Mouse (Mus musculus): ENCODE data around the gene Npvf. TPM values are rescaled to one million over a fixed set of nuclear protein-coding genes. Genes with fewer than 3 reads are reported as not detected.

Gene Npvf
- total and polyA plus RNA-seq, 3 experiments = not detected

- Histone ChIP-seq H3K4me3 (replicated peaks in 1 of 3; ENCODE audit: low read depth in 2 of 3, low read length in 2 of 3, poor library complexity in 1 of 3) (no peak overlapping the region), H3K36me3 (replicated peaks in 1 of 2; ENCODE audit: control insufficient read depth in 1 of 2, insufficient read depth in 1 of 2, low read length in 1 of 2) (no peaks in the 10 kb centered on the region), H3K9me3 (replicated peaks; ENCODE audit: low read length) (no peaks in the 10 kb centered on the region), H3K4me1 (ENCODE audit: control insufficient read depth in 1 of 2, insufficient read depth in 2 of 2) (peaks cover 0 to 12% of the 10 kb centered on the region in 2 experiments; a peak in 2 of 4 replicates), H3K4me2 (ENCODE audit: insufficient read depth, low read depth, poor library complexity, severe bottlenecking) (no peak overlapping the region), H3K27me3 (replicated peaks) (no peaks in the 10 kb centered on the region), H3K79me2 (replicated peaks; ENCODE audit: control insufficient read depth, extremely low read depth, insufficient read depth, poor library complexity, severe bottlenecking) (no peaks in the 10 kb centered on the region), H3K27ac (ENCODE audit: insufficient read depth, low read depth) (no peak overlapping the region; the same call in 1 of the 2 replicates), H3K9ac (ENCODE audit: insufficient read depth, low read depth) (no peak overlapping the region)
- in situ Hi-C loops (cut with MboI; ENCODE audit: low pct_ligation_motif_present, low pct_unique_long_range_greater_than_20kb, low sequenced_read_pairs) (no loop called here), dilution Hi-C loops (cut with MboI; ENCODE audit: extremely low pct_ligation_motif_present, extremely low pct_unique_long_range_greater_than_20kb, low sequenced_read_pairs) (no loop called here)
- no peak for TF ChIP-seq RAD21 (IDR thresholded peaks at IDR 0.05; ENCODE audit: low read depth, low read length)
- TF ChIP-seq POLR2AphosphoS2 (IDR thresholded peaks at IDR 0.05; ENCODE audit: low read depth, low read length) = no peak
- no peak for TF ChIP-seq MAZ (IDR thresholded peaks at IDR 0.05; ENCODE audit: low read depth, low read length)
- no peak for TF ChIP-seq CHD2 (IDR thresholded peaks at IDR 0.05; ENCODE audit: low read length)
- TF ChIP-seq E2F4 (IDR thresholded peaks at IDR 0.05; ENCODE audit: insufficient replicate concordance, low read depth, low read length) = no peak
- TF ChIP-seq KAT2A (IDR thresholded peaks at IDR 0.05; ENCODE audit: insufficient replicate concordance, low read length) = no peak
- TF ChIP-seq JUND (conservative IDR thresholded peaks at IDR 0.05; ENCODE audit: low read depth, low read length) = no peak
- TF ChIP-seq SMC3 (IDR thresholded peaks at IDR 0.05; ENCODE audit: low read depth, low read length) = no peak
- TF ChIP-seq SIN3A (IDR thresholded peaks at IDR 0.05; ENCODE audit: low read length) = no peak
- TF ChIP-seq CHD1 (IDR thresholded peaks at IDR 0.05; ENCODE audit: low read depth, low read length) = no peak
- TF ChIP-seq EP300 (IDR thresholded peaks at IDR 0.05; ENCODE audit: low read length) = no peak
- TF ChIP-seq MEF2A (IDR thresholded peaks at IDR 0.05; ENCODE audit: borderline replicate concordance, low read depth, low read length) = no peak
- TF ChIP-seq POLR2A (IDR thresholded peaks at IDR 0.05; ENCODE audit: low read depth, low read length) = no peak
- no peak for TF ChIP-seq IRF4 (IDR thresholded peaks at IDR 0.05; ENCODE audit: low read depth, low read length)
- no peak for DNase-seq (ENCODE audit: extremely low read depth)
These were observed 7.6 kb downstream of the Npvf start for GRCm38 (mm10) chr6:50646659-50647058.

DNA sequence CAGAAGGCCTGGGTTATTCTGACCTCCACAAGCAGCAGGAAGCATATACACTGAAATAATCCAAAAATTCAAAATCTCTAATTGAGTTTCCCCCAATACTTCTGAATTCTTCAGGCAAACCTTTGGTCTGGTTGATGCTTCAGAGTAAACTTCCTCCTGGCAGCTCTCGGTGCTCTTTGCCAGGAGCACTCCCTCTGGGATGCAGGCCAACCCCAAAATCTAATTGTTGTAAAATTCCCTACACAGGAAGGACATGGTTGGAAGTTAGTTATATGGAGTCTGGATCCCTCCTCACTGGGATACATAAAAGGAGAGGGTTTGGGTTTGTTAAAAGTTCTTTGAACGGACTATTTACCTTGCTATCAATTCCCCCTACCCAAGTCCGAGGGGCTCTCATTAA is 9.5 kb downstream of the Npvf start:
- Histone ChIP-seq H3K4me3 (replicated peaks in 1 of 3; ENCODE audit: low read depth in 2 of 3, low read length in 2 of 3, poor library complexity in 1 of 3) (no peak overlapping the region), H3K27me3 (replicated peaks) (no peaks in the 10 kb centered on the region), H3K27ac (ENCODE audit: insufficient read depth, low read depth) (no peak overlapping the region), H3K9ac (ENCODE audit: insufficient read depth, low read depth) (no peak overlapping the region), H3K4me1 (ENCODE audit: control insufficient read depth in 1 of 2, insufficient read depth in 2 of 2) (peaks cover 0 to 16% of the 10 kb centered on the region in 2 experiments; a peak in 2 of 4 replicates), H3K36me3 (replicated peaks in 1 of 2; ENCODE audit: control insufficient read depth in 1 of 2, insufficient read depth in 1 of 2, low read length in 1 of 2) (no peaks in the 10 kb centered on the region), H3K79me2 (replicated peaks; ENCODE audit: control insufficient read depth, extremely low read depth, insufficient read depth, poor library complexity, severe bottlenecking) (no peaks in the 10 kb centered on the region), H3K4me2 (ENCODE audit: insufficient read depth, low read depth, poor library complexity, severe bottlenecking) (no peak overlapping the region), H3K9me3 (replicated peaks; ENCODE audit: low read length) (no peaks in the 10 kb centered on the region)
- no peak for TF ChIP-seq CTCF (conservative IDR thresholded peaks at IDR 0.05 in 1 of 2, IDR thresholded peaks at IDR 0.05 in 1 of 2; ENCODE audit: low read depth in 2 of 2, low read length in 2 of 2)
- no peak for TF ChIP-seq PAX5 (IDR thresholded peaks at IDR 0.05; ENCODE audit: low read length)
- TF ChIP-seq E2F4 (IDR thresholded peaks at IDR 0.05; ENCODE audit: insufficient replicate concordance, low read depth, low read length) = no peak
- TF ChIP-seq BHLHE40 (IDR thresholded peaks at IDR 0.05; ENCODE audit: low read depth, low read length) = no peak
- in situ Hi-C loops (cut with MboI; ENCODE audit: low pct_ligation_motif_present, low pct_unique_long_range_greater_than_20kb, low sequenced_read_pairs) = no loop called here
- dilution Hi-C loops (cut with MboI; ENCODE audit: extremely low pct_ligation_motif_present, extremely low pct_unique_long_range_greater_than_20kb, low sequenced_read_pairs) = no loop called here
- no peak for DNase-seq (ENCODE audit: extremely low read depth)

Data from CH12.LX (cell line).